Mouse (Mus musculus) kidney, embryonic 14.5 days (tissue): Measurements from ENCODE around the gene D430041D05Rik. TPM values are rescaled to one million over a fixed set of nuclear protein-coding genes. Genes with fewer than 3 reads are reported as not detected.
A peak's percentile ranks its signal among the peaks of the same experiment; 100 is the strongest.

Experiments used
- ATAC-seq: fragments of 200-750 bp; cut with Nextera tagmentation; 2 replicates; pipeline ENCODE4 v1.8.0; 2017; ENCODE audit warnings: moderate number of reproducible peaks, mild to moderate bottlenecking, moderate TSS enrichment, moderate library complexity; ENCODE audit not compliant: low FRiP score, low TSS enrichment
- H3K27ac ChIP-seq: fragments of 300-500 bp; sonication (generic); 2 replicates; pipeline ENCODE4 v1.5.1; 2014; ENCODE audit warnings: low read depth, mild to moderate bottlenecking, low read length, moderate library complexity, mixed read lengths
- H3K27me3 ChIP-seq: fragments of 300-500 bp; sonication (generic); 2 replicates; pipeline ENCODE4 v1.6.1; 2014; ENCODE audit warnings: mild to moderate bottlenecking, low read length; ENCODE audit not compliant: control insufficient read depth, insufficient read depth
- H3K36me3 ChIP-seq: fragments of 300-500 bp; sonication (generic); 2 replicates; pipeline ENCODE4 v1.6.1; 2014; ENCODE audit warnings: low read length, mixed read lengths; ENCODE audit not compliant: control insufficient read depth, insufficient read depth
- H3K4me1 ChIP-seq: fragments of 300-500 bp; sonication (generic); 2 replicates; pipeline ENCODE4 v1.6.1; 2014; ENCODE audit warnings: low read length, mixed read lengths; ENCODE audit not compliant: control insufficient read depth, insufficient read depth
- H3K4me2 ChIP-seq: fragments of 300-500 bp; sonication (generic); replicated peaks from 2 replicates; pipeline ENCODE4 v1.6.1; 2014; ENCODE audit warnings: low read depth, mild to moderate bottlenecking, low read length
- H3K4me3 ChIP-seq: fragments of 300-500 bp; sonication (generic); 2 replicates; pipeline ENCODE4 v1.5.1; 2014; ENCODE audit warnings: mild to moderate bottlenecking, low read length
- H3K9ac ChIP-seq: fragments of 300-500 bp; sonication (generic); 2 replicates; pipeline ENCODE4 v1.6.1; 2014; ENCODE audit warnings: low read depth, mild to moderate bottlenecking, low read length, moderate library complexity
- H3K9me3 ChIP-seq: fragments of 300-500 bp; sonication (generic); 2 replicates; pipeline ENCODE4 v1.6.1; 2016; ENCODE audit warnings: low read length; ENCODE audit not compliant: control insufficient read depth
- WGBS: fragments of 180-500 bp; shearing (Covaris S2); extraction: QIAGEN DNeasy Blood & Tissue Kit; methylation state at CpG from one replicate; pipeline ENCODE4 v1.1.7; 2014; 5-methylcytosine and 5-hydroxymethylcytosine counted together
- polyA plus RNA-seq: library from polyadenylated mRNA; unstranded; fragments of >200 nt; fragmentation: Nextera tagmentation; extraction: Ambion mirVana; gene quantifications from 2 replicates; pipeline ENCODE4 v1.2.1, GENCODE M21; 2014

The D430041D05Rik gene
- polyA plus RNA-seq, 1 experiment from 2014 or later: 0.65 TPM

DNA sequence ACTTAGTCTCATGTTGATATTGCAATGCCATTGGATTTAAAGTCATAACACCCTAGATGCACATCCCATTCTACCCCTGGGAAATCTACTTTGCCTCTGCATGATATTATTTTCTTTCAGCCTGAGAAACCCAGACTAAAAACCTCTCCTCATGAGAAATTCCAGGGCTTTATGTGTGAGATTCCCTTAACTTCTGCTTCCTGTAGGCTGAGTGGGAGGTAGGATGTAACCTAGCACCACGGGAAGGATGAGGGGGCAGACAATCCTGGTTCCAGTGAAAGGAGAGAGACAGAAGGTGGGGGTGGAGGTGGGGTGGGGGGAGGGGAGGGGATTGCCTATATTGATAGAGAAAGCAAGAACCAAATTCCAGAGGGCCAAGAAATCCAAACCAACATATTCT, 110.9 kb downstream of the D430041D05Rik start:
- Histone ChIP-seq H3K4me1 (no peaks in the 10 kb centered on the region), H3K9me3 (no peaks in the 10 kb centered on the region), H3K4me2 (no peak overlapping the region), H3K9ac (no peak overlapping the region), H3K27me3 (no peaks in the 10 kb centered on the region), H3K27ac (no peak overlapping the region), H3K4me3 (no peak overlapping the region), H3K36me3 (no peaks in the 10 kb centered on the region)
- no peak for ATAC-seq
- WGBS: 41% methylated on average over 1 of the region's 1 CpGs

DNA sequence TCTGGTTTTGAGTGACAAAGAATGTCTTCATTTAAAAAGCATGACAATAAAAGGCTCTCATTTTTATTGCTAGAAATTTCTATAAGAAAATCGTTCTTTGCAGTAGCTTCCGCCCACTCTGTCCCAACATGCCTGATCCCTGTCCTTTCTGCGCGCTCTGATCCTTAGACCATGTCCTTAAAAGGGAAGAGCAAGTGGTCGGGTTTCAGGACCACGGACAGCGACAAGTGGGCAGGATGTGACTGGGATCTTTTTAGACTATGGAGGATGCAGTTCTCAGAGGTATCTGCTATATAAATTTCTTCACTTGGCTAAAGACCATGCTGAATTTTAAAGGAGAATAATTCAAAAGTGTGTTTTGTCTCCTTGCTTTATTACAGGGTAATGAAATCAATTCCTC, 111.7 kb downstream of the D430041D05Rik start:
- H3K4me3 ChIP-seq: no peak overlapping the region
- 10% methylated on average over 7 of the region's 7 CpGs for WGBS
- H3K4me2 ChIP-seq: no peak overlapping the region
- H3K4me1 ChIP-seq: no peaks in the 10 kb centered on the region
- no peaks in the 10 kb centered on the region for H3K27me3 ChIP-seq
- ATAC-seq: peak; percentile 87
- H3K27ac ChIP-seq: no peak overlapping the region
- H3K36me3 ChIP-seq: no peaks in the 10 kb centered on the region
- no peak overlapping the region for H3K9ac ChIP-seq
- H3K9me3 ChIP-seq: no peaks in the 10 kb centered on the region

DNA sequence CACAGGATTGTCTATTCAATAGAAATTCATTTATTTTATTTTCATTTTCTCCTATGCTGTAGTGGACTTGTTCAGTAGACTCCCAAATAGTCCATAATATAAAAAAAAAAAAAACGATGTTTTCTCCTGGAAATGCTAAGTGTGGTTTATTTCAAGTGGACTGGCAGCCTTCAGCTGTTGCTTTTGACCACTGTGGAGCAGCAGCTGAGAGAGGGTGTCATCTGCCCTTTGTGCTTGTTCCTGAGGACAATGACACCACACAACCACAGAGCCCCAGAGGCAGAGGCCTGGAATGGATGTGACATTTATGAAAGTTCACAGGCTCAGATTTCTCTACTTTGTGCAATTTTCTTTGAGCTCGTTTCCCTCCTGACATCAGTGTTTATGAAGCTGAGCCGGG, 124.0 kb downstream of the D430041D05Rik start:
- no peaks in the 10 kb centered on the region for H3K9me3 ChIP-seq
- ATAC-seq: no peak
- H3K27me3 ChIP-seq: no peaks in the 10 kb centered on the region
- H3K36me3 ChIP-seq: no peaks in the 10 kb centered on the region
- H3K27ac ChIP-seq: no peak overlapping the region
- no peak overlapping the region for H3K9ac ChIP-seq
- H3K4me1 ChIP-seq: no peaks in the 10 kb centered on the region
- H3K4me3 ChIP-seq: no peak overlapping the region
- H3K4me2 ChIP-seq: no peak overlapping the region
- WGBS: 65% methylated on average over 3 of the region's 3 CpGs

- H3K9ac ChIP-seq: no peak overlapping the region
- H3K4me1 ChIP-seq: no peaks in the 10 kb centered on the region
- no peaks in the 10 kb centered on the region for H3K36me3 ChIP-seq
- no peak for ATAC-seq
- 92% methylated on average over 8 of the region's 8 CpGs for WGBS
- no peak overlapping the region for H3K27ac ChIP-seq
- no peak overlapping the region for H3K4me2 ChIP-seq
- H3K27me3 ChIP-seq: no peaks in the 10 kb centered on the region
- H3K9me3 ChIP-seq: no peaks in the 10 kb centered on the region
- no peak overlapping the region for H3K4me3 ChIP-seq
Measured at GRCm38 (mm10) chr2:104283401-104283955, 127.3 kb downstream of the D430041D05Rik start.

DNA sequence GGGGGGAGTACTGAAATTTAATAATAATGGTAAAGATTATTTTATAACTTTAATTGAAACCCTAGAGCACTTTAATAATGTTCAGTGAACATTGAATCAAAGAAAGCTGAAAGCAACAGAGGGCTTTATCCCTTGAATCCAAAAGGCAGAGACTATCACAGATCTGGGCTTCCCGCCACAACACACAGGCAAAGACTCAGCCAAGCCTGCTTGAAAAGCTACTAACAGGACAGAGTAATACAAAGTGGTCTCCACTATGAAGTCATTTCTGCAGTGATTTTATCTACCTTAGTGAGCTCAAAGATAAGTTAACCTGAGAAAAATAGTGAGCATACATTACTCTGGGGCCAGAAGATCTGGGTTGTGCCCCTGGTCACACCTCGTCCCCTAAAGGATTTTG, 128.0 kb downstream of the D430041D05Rik start:
- WGBS: 86% methylated on average over 2 of the region's 2 CpGs
- Histone ChIP-seq H3K4me2 (no peak overlapping the region), H3K4me1 (no peaks in the 10 kb centered on the region), H3K9me3 (no peaks in the 10 kb centered on the region), H3K4me3 (no peak overlapping the region), H3K27me3 (no peaks in the 10 kb centered on the region), H3K9ac (no peak overlapping the region), H3K36me3 (no peaks in the 10 kb centered on the region), H3K27ac (no peak overlapping the region)
- ATAC-seq: no peak

DNA sequence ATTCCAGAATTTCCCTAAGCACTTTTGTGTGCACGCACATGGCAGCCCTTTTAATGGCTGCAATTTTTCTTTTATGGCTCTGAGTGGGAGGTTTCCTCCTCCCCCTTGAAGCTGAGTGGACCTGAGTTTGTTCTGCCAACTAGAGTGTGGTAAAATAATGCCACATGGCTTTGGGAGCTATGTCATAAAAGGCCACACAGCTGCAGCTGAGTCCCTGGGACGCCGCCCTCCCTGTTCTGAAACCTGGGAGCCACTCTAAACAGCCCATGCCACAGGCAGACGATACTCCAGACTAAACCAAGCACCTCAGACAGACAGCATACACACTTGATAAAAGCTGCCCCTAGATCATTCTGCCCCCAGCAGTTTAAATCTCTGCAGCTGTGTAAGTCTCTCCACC, 143.8 kb downstream of the D430041D05Rik start:
- Histone ChIP-seq H3K9ac (no peak overlapping the region), H3K27me3 (no peaks in the 10 kb centered on the region), H3K4me3 (no peak overlapping the region), H3K4me1 (no peaks in the 10 kb centered on the region), H3K36me3 (no peaks in the 10 kb centered on the region), H3K9me3 (no peaks in the 10 kb centered on the region), H3K27ac (no peak overlapping the region), H3K4me2 (no peak overlapping the region)
- peak; percentile 66 for ATAC-seq
- WGBS: 6% methylated on average over 4 of the region's 4 CpGs

DNA sequence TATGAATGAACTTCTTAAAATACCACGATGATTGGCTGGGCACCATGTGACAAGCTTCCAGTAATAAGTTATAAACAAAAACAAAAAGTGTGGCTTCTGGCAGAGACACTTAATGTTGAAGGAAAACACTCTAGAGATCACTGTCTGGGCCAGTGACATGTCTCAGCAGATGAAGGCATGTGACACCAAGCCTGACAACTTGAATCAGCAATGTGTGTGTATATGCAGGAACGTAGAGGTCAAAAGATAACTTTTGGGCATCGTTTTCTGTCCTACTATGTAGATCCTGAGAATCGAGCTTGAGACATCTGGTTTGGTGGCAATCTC, 149.1 kb downstream of the D430041D05Rik start:
- ATAC-seq: no peak
- Histone ChIP-seq H3K36me3 (no peaks in the 10 kb centered on the region), H3K4me3 (no peak overlapping the region), H3K27ac (no peak overlapping the region), H3K4me2 (no peak overlapping the region), H3K9me3 (no peaks in the 10 kb centered on the region), H3K4me1 (no peaks in the 10 kb centered on the region), H3K9ac (no peak overlapping the region), H3K27me3 (no peaks in the 10 kb centered on the region)
- WGBS: 85% methylated on average over 4 of the region's 4 CpGs

GRCm38 (mm10) chr2:104260920-104261740, 149.7 kb downstream of the D430041D05Rik start:
- Histone ChIP-seq H3K36me3 (no peaks in the 10 kb centered on the region), H3K27ac (no peak overlapping the region), H3K27me3 (no peaks in the 10 kb centered on the region), H3K4me1 (no peaks in the 10 kb centered on the region), H3K4me2 (no peak overlapping the region), H3K4me3 (no peak overlapping the region), H3K9me3 (no peaks in the 10 kb centered on the region), H3K9ac (no peak overlapping the region)
- no peak for ATAC-seq
- WGBS: 78% methylated on average over 18 of the region's 18 CpGs

GRCm38 (mm10) chr2:104256585-104256984, 154.2 kb downstream of the D430041D05Rik start:
- 79% methylated on average over 15 of the region's 15 CpGs for WGBS
- H3K4me3 ChIP-seq: no peak overlapping the region
- H3K9me3 ChIP-seq: no peaks in the 10 kb centered on the region
- no peak overlapping the region for H3K4me2 ChIP-seq
- H3K27me3 ChIP-seq: no peaks in the 10 kb centered on the region
- no peak overlapping the region for H3K27ac ChIP-seq
- H3K4me1 ChIP-seq: no peaks in the 10 kb centered on the region
- H3K36me3 ChIP-seq: no peaks in the 10 kb centered on the region
- H3K9ac ChIP-seq: no peak overlapping the region
- ATAC-seq: no peak
